Mouse (Mus musculus): ENCODE data around the gene Bcl2.

GRCm38 (mm10) chr1:106572506-106572905 is 141.6 kb downstream of the Bcl2 start:
- TF ChIP-seq EP300 (IDR thresholded peaks at IDR 0.05; ENCODE audit: low read length) (no peak), GABPA (IDR thresholded peaks at IDR 0.05; ENCODE audit: insufficient replicate concordance, low read depth, low read length) (no peak), CTCF (conservative IDR thresholded peaks at IDR 0.05 in 1 of 2, IDR thresholded peaks at IDR 0.05 in 1 of 2; ENCODE audit: low read depth in 2 of 2, low read length in 2 of 2) (no peak), HCFC1 (IDR thresholded peaks at IDR 0.05; ENCODE audit: low read depth, low read length) (no peak), POLR2A (IDR thresholded peaks at IDR 0.05; ENCODE audit: low read depth, low read length) (no peak), ZNF384 (IDR thresholded peaks at IDR 0.05; ENCODE audit: low read depth, low read length) (no peak), USF1 (IDR thresholded peaks at IDR 0.05; ENCODE audit: low read depth, low read length) (no peak), USF2 (conservative IDR thresholded peaks at IDR 0.05; ENCODE audit: low read depth, low read length) (no peak), MYC (IDR thresholded peaks at IDR 0.05; ENCODE audit: low read depth, low read length) (no peak), RAD21 (IDR thresholded peaks at IDR 0.05; ENCODE audit: low read depth, low read length) (no peak), CHD2 (IDR thresholded peaks at IDR 0.05; ENCODE audit: low read length) (no peak), JUND (conservative IDR thresholded peaks at IDR 0.05; ENCODE audit: low read depth, low read length) (no peak), POLR2AphosphoS2 (IDR thresholded peaks at IDR 0.05; ENCODE audit: low read depth, low read length) (no peak)
